Mouse (Mus musculus): ENCODE measurements around the gene Zdhhc25. TPM values are rescaled to one million over a fixed set of nuclear protein-coding genes. Genes with fewer than 3 reads are reported as not detected.

The Zdhhc25 gene
- not detected in 2 replicates for polyA plus RNA-seq (2014; fragmentation: Nextera tagmentation; extraction: Ambion mirVana)

- ATAC-seq (ENCODE audit: insufficient read depth), result no peak
- Histone ChIP-seq H3K9ac (no peak within 1 kb of the TSS), H3K36me3 (ENCODE audit: insufficient read depth) (no peaks in the 10 kb centered on the region), H3K4me1 (ENCODE audit: insufficient read depth) (no peaks in the 10 kb centered on the region), H3K27me3 (ENCODE audit: insufficient read depth, low read length) (no peaks in the 10 kb centered on the region), H3K4me3 (ENCODE audit: low read depth, low read length) (no peak within 1 kb of the TSS), H3K4me2 (no peak within 1 kb of the TSS), H3K27ac (ENCODE audit: low read depth) (no peak within 1 kb of the TSS), H3K9me3 (ENCODE audit: low read depth, low read length) (no peaks in the 10 kb centered on the region)
- 81% methylated on average over 4 of the region's 4 CpGs for WGBS
- TF ChIP-seq CTCF (IDR thresholded peaks at IDR 0.05; ENCODE audit: low read depth), result no peak
- DNase-seq, result no peak
Observed at GRCm38 (mm10) chr15:88600002-88600401, at the start of gene Zdhhc25. Gene Zdhhc25 (plus strand): TSS chr15:88600302.

- 84% methylated on average over 9 of the region's 9 CpGs for WGBS
Observed at GRCm38 (mm10) chr15:88552852-88553251, 47.2 kb upstream of the Zdhhc25 start.

GRCm38 (mm10) chr15:88555476-88555875, 44.6 kb upstream of the Zdhhc25 start:
- ATAC-seq (ENCODE audit: insufficient read depth) (no peak), DNase-seq (peak; percentile 64)
- Histone ChIP-seq H3K27me3 (ENCODE audit: insufficient read depth, low read length) (no peaks in the 10 kb centered on the region), H3K9me3 (ENCODE audit: low read depth, low read length) (no peaks in the 10 kb centered on the region), H3K9ac (no peak overlapping the region), H3K36me3 (ENCODE audit: insufficient read depth) (no peaks in the 10 kb centered on the region), H3K4me1 (ENCODE audit: insufficient read depth) (no peaks in the 10 kb centered on the region), H3K4me2 (no peak overlapping the region), H3K4me3 (ENCODE audit: low read depth, low read length) (no peak overlapping the region), H3K27ac (ENCODE audit: low read depth) (no peak overlapping the region)
- TF ChIP-seq CTCF (IDR thresholded peaks at IDR 0.05; ENCODE audit: low read depth), result peak; percentile 79
- WGBS, result 17% methylated on average over 8 of the region's 8 CpGs

More at GRCm38 (mm10) chr15:88552852-88553251, 47.2 kb upstream of the Zdhhc25 start:
- Histone ChIP-seq H3K4me1 (ENCODE audit: insufficient read depth) (no peaks in the 10 kb centered on the region), H3K9me3 (ENCODE audit: low read depth, low read length) (no peaks in the 10 kb centered on the region), H3K27me3 (ENCODE audit: insufficient read depth, low read length) (no peaks in the 10 kb centered on the region), H3K9ac (no peak overlapping the region), H3K4me3 (ENCODE audit: low read depth, low read length) (no peak overlapping the region), H3K4me2 (no peak overlapping the region), H3K27ac (ENCODE audit: low read depth) (no peak overlapping the region), H3K36me3 (ENCODE audit: insufficient read depth) (no peaks in the 10 kb centered on the region)
- DNase-seq (no peak), ATAC-seq (ENCODE audit: insufficient read depth) (no peak)
- no peak for TF ChIP-seq CTCF (IDR thresholded peaks at IDR 0.05; ENCODE audit: low read depth)

DNA sequence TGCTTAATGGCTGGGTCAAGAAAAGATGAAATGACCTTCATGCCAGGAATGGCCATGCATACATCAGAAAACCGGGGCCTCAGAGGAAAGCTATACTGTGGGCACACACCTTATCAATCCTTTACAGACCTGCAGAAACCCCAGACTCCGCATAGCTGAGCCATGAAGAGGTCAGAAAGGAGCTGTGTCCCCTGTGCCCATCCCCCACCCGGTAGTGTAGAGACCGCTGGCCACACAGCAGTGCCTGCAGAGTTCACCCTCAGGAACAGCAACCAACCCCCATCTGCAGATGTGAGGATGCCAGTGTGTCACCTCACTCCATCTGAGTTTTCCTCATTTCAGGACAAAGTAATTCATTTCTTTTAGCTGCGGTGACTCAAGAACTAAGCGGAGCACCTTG, 39.5 kb upstream of the Zdhhc25 start:
- H3K9me3 ChIP-seq (ENCODE audit: low read depth, low read length), result no peaks in the 10 kb centered on the region
- no peak for DNase-seq
- H3K4me1 ChIP-seq (ENCODE audit: insufficient read depth), result no peaks in the 10 kb centered on the region
- WGBS, result 44% methylated on average over 6 of the region's 6 CpGs
- H3K4me3 ChIP-seq (ENCODE audit: low read depth, low read length), result no peak overlapping the region
- no peak for TF ChIP-seq CTCF (IDR thresholded peaks at IDR 0.05; ENCODE audit: low read depth)
- H3K27me3 ChIP-seq (ENCODE audit: insufficient read depth, low read length), result no peaks in the 10 kb centered on the region
- H3K9ac ChIP-seq, result no peak overlapping the region
- no peak overlapping the region for H3K27ac ChIP-seq (ENCODE audit: low read depth)
- no peak overlapping the region for H3K4me2 ChIP-seq
- ATAC-seq (ENCODE audit: insufficient read depth), result no peak
- H3K36me3 ChIP-seq (ENCODE audit: insufficient read depth), result no peaks in the 10 kb centered on the region

DNA sequence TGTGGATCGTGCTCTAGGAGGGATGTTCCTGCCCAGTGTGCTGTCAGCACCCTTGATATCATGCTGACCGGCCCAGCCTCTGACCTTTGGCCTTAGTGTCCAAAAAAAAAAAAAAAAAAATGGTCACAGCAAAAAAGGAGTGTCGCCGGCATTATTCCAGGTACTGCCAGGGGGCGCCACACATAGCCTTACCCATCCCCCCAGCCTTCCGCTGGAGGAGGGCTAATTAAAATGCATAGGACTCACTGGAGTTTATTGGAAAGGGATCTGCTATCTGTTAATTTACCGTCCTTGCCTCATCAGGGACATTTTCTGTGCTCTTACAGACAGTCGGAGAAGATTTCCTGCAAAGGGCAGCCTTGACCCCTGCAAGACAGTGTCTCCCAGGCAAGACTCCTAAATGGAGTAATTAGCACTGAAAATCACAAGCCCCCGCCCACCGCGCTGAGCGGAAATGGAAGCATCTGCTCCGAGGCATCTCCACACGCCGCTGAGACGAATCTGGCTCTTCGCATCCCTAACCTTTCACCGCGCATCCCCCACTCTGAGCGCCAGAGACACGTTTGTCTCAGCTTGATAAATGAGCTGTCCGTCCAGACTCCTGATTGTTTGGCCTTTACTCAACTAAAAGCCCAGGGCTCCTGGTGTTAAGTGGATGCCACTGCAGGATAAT, 38.9 kb upstream of the Zdhhc25 start:
- no peak overlapping the region for H3K9ac ChIP-seq
- 4% methylated on average over 22 of the region's 22 CpGs for WGBS
- no peaks in the 10 kb centered on the region for H3K9me3 ChIP-seq (ENCODE audit: low read depth, low read length)
- H3K4me1 ChIP-seq (ENCODE audit: insufficient read depth), result no peaks in the 10 kb centered on the region
- H3K4me2 ChIP-seq, result no peak overlapping the region
- DNase-seq, result peak; percentile 4
- H3K36me3 ChIP-seq (ENCODE audit: insufficient read depth), result no peaks in the 10 kb centered on the region
- H3K4me3 ChIP-seq (ENCODE audit: low read depth, low read length), result no peak overlapping the region
- no peaks in the 10 kb centered on the region for H3K27me3 ChIP-seq (ENCODE audit: insufficient read depth, low read length)
- no peak for ATAC-seq (ENCODE audit: insufficient read depth)
- TF ChIP-seq CTCF (IDR thresholded peaks at IDR 0.05; ENCODE audit: low read depth), result no peak
- H3K27ac ChIP-seq (ENCODE audit: low read depth), result no peak overlapping the region

DNA sequence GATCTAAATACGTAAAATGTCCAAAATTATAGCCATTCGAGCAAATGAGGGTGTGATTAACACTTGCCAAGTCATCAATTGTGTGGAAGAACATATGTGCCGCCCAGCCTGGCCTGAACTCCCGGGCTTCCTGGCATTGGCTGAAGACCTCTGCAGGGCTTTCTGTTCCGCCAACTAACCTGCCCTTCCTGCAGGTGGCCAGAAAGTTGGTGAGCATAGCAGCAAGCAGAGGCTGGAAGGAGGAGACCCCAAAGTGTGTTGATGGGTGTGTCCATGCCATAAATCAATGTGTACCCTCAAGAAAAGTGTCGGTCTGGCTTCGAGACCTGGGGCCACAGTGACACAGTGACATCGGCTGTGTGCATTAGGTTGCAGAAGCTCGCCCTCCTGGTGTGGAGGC, 34.8 kb upstream of the Zdhhc25 start:
- no peak overlapping the region for H3K4me2 ChIP-seq
- H3K27ac ChIP-seq (ENCODE audit: low read depth), result no peak overlapping the region
- TF ChIP-seq CTCF (IDR thresholded peaks at IDR 0.05; ENCODE audit: low read depth), result no peak
- H3K36me3 ChIP-seq (ENCODE audit: insufficient read depth), result no peaks in the 10 kb centered on the region
- no peaks in the 10 kb centered on the region for H3K27me3 ChIP-seq (ENCODE audit: insufficient read depth, low read length)
- no peak for ATAC-seq (ENCODE audit: insufficient read depth)
- 80% methylated on average over 9 of the region's 9 CpGs for WGBS
- H3K9me3 ChIP-seq (ENCODE audit: low read depth, low read length), result no peaks in the 10 kb centered on the region
- H3K4me3 ChIP-seq (ENCODE audit: low read depth, low read length), result no peak overlapping the region
- no peaks in the 10 kb centered on the region for H3K4me1 ChIP-seq (ENCODE audit: insufficient read depth)
- H3K9ac ChIP-seq, result no peak overlapping the region
- no peak for DNase-seq

- Histone ChIP-seq H3K36me3 (ENCODE audit: insufficient read depth) (no peaks in the 10 kb centered on the region), H3K27me3 (ENCODE audit: insufficient read depth, low read length) (no peaks in the 10 kb centered on the region), H3K4me2 (no peak overlapping the region), H3K27ac (ENCODE audit: low read depth) (no peak overlapping the region), H3K9me3 (ENCODE audit: low read depth, low read length) (no peaks in the 10 kb centered on the region), H3K4me3 (ENCODE audit: low read depth, low read length) (no peak overlapping the region), H3K4me1 (ENCODE audit: insufficient read depth) (no peaks in the 10 kb centered on the region), H3K9ac (no peak overlapping the region)
- ATAC-seq (ENCODE audit: insufficient read depth) (no peak), DNase-seq (no peak)
- no peak for TF ChIP-seq CTCF (IDR thresholded peaks at IDR 0.05; ENCODE audit: low read depth)
- 68% methylated on average over 4 of the region's 4 CpGs for WGBS
Observed at GRCm38 (mm10) chr15:88565806-88566205, 34.3 kb upstream of the Zdhhc25 start.

All from lung, embryonic 14.5 days (tissue).